Mouse (Mus musculus) embryo, embryonic 11.5 days (tissue): ENCODE data around the gene Sdhaf3.
"Not testable (repeated sequence)": the region's sequence is repeated elsewhere in the genome, so short reads cannot be mapped to it uniquely, and the experiment has no call there.

Source experiments
- DNase-seq: peaks from one replicate; pipeline ENCODE4 v3.0.0-alpha.2; 2012; ENCODE audit warnings: low read depth, low spot score

The Sdhaf3 gene

GRCm38 (mm10) chr6:6955764-6956561, at the start of gene Sdhaf3:
Sdhaf3 (plus strand) TSS chr6:6956004.
- peak; percentile 96 for DNase-seq

GRCm38 (mm10) chr6:6909586-6909985, 46.2 kb upstream of the Sdhaf3 start:
- DNase-seq, result no peak

GRCm38 (mm10) chr6:6914304-6914703, 41.5 kb upstream of the Sdhaf3 start:
- no peak for DNase-seq

DNA sequence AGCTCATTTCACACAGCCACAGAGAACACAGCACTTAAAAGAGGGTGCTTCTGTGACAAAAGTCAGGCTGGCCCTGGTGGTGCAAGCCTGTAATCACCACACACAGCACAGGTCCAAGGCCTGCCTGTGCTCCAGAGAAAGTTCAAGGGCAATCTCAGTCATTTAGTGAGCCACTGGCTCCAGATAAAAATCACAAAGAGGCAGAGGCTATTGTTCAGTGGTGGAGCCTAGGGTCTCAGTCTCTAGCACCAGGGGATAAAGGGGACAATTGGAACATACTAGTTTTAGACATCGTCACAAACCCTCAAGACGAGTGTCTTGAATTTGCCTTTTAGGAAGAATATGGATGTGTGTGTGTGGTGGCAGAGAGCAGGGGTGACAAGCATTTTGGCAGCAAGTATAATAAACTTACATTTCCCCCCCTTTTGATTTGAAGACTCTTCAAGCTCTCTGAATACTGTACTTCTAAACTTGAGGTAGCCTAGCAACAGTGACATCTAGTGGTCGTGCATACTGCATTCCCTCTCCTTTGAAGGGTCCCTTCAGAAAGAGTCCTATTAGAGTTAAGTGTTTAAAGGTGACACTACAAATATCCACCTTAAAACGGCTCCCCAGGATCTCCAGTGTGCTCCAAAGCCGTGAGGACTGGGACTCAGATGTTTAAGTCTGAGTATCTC, 40.8 kb upstream of the Sdhaf3 start:
- peak; percentile 59 for DNase-seq

- no peak for DNase-seq
These were observed 40.3 kb upstream of the Sdhaf3 start for GRCm38 (mm10) chr6:6915526-6915915.

- no peak for DNase-seq
These were observed 38.5 kb upstream of the Sdhaf3 start for GRCm38 (mm10) chr6:6917334-6917733.

DNA sequence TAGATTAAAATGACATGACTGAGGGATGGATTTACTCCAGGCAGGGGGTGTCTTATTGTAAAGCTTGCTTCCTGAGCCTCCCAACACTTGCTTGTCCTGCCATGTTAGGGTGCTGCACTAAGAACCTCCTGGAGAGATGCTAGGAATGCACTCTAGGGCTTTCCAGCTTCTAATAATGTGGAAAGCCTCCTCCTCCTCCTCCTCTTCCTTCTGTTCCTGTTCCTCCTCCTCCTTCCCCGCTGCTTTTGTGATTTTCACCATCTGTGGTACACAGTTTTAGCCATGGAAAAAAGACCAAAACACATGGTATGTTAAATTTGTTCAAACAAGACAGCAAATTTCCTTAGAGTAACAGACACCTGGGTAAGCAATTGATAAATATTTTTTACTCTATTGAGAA, 30.5 kb upstream of the Sdhaf3 start:
- DNase-seq, result no peak

DNA sequence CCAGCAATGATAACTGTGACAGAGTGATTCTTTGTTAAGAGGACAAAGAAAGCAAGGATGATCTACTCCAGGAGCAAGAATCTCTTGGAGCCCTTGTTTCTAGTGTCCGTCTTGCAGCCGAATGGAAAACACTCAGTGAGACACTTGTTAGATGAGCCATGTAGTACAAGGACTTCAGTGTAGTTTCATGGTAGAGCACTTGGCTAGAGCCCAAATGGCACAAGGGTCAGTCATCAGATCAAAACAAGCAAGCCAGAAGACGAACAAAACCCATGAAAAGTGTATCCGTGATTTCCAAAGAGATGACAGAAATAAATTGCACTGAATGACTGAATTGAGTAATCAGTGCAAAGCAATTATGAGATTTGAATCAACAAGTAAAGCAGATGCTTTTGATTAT, 25.0 kb upstream of the Sdhaf3 start:
- no peak for DNase-seq

DNA sequence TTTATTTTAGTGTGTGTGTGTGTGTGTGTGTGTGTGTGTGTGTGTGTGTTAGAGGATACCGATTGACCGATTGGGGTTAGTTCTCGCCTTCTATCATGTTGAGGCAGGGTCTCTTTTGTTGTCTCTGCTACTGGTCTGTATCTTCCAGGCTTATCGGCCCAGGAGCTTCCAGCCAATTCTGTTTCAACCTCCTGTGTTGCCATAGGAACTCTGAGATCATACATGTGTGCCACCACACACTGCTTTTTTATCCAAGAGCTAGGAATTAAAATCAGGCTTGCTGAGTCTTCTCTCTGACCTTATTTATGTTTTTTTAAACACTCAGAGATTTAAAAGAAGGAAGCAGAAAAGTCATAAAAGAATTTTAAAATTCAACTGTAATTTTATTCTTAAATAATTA, 24.3 kb upstream of the Sdhaf3 start:
- no peak for DNase-seq

DNA sequence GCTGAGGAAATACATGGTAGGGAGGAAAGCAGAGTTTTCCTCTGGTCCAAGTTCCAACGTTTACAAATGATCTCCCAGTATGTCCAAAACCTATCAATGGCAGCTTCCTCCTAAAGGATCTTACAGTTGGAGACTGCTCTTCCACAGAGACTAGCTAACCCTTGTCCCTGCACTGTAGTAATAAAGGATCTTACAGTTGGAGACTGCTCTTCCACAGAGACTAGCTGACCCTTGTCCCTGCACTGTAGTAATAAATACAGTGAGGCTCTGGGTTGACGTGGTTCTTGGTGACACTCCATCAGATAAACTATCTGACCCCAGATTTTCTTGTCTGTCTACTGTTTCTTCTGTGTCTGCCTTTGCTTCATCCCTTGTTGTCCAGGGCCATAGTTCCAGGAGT, 15.0 kb upstream of the Sdhaf3 start:
- DNase-seq, result no peak

DNA sequence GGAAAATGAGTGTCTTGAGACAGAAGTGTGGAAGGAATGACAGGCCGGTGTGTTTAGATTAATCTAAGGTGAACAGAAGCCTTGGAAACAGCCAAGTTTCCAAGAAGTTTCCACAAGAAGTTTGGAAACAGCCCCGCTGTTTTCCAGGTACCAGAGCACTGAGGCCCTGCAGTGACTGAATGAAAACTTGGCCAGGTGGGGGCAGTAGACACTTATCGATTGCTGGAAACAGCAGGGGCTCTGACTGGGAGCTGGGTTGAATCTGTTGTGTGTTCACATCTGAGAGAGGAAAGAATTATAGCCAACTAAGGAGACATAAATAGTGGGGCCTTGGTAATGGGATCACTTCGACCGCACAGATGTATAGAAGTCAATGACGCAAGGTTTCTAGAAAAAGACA, 13.0 kb upstream of the Sdhaf3 start:
- peak; percentile 19 for DNase-seq

GRCm38 (mm10) chr6:6947650-6948049, 8.2 kb upstream of the Sdhaf3 start:
- no peak for DNase-seq

DNA sequence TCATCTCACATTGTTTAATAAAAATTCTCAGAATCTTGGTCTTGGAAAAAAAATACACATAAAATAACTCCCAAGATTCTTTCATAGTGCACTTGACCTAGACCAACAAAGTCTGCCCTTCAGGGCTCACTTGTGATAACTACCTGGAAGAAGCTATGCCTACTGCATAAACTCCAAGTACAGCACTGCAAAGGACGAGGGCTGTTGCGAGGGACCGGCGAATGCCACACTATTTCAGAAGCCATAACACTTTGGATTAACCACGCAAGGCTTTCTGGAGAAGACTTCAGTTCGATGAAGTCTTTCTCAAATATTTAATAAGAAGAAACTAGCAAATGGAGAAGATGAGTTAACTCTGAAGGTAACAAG, 425 bp upstream of the Sdhaf3 start:
- no peak for DNase-seq

- not testable (repeated sequence) for DNase-seq
These were observed 3.4 kb downstream of the Sdhaf3 start for GRCm38 (mm10) chr6:6959234-6959633.

DNA sequence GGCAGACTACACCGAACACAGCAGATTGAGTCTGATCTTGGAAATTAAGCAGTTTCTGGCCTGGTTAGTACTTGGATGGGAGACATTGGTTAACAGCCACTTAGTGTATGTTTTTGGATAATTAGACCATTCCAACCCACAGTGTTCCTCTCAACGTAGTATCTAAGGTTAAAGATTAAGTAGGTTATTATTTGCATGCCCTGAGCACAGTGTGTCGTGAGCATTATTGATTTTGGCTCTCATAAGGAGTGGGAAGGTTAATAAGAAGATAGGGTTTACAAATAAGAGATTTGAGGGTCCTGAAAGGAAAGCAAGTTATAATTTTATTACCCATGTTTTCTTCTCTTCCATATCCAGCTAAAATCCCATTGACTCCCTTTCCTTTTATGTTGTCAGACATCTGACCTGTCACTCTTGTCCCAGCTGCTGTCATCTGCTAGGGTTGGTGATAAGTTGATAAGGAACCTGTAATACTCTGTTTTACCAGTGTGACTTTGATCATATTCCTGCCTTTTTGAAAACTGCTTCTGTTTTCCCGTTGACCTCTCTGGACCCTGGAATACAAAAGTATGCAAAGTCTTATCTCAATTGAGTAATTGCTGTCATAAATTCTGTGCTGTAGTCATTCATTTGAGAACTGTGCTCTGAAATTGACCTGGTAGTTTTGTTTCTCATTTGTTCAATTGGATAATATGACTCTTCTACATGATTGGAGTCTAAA, 41.6 kb downstream of the Sdhaf3 start:
- DNase-seq, result no peak

DNA sequence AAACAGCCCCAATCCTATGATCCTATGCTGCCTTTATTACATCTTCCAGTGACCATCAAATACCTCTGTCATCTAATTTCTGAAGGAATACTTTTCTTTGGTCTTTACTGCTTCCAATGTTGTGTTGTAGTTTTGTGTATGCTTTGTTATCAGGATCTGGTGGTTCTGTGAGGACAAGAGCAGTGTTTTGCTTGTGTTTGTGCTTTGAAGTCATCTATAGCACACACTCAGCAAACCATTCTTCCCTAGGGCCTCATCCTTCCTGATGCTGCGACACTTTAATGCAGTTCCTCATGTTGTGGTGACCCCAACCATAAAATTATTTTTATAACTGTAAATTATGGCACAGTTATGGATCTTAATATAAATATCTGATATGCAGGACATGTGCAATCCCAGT, 42.2 kb downstream of the Sdhaf3 start:
- no peak for DNase-seq

- DNase-seq, result no peak
These were observed 43.2 kb downstream of the Sdhaf3 start for GRCm38 (mm10) chr6:6999015-6999414.

GRCm38 (mm10) chr6:7003085-7003484, 47.3 kb downstream of the Sdhaf3 start:
- DNase-seq, result no peak

DNA sequence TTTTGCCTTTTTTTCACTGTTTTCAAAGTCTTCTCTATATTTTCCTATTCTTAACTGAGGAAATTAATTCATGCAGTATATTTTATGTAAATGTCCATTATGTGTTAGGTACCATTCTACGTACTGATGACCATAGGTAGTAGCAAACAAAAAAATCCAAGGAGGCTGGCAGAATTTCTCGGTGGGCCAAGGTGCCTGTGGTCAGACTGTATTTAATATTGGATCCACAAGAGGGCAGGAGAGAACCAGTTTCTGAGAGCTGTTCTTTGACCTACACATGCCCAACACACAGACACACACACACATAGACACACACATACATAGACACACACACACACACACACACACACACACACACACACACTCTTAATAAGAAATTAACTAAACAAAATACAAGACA, 48.2 kb downstream of the Sdhaf3 start:
- DNase-seq, result peak; percentile 9

DNA sequence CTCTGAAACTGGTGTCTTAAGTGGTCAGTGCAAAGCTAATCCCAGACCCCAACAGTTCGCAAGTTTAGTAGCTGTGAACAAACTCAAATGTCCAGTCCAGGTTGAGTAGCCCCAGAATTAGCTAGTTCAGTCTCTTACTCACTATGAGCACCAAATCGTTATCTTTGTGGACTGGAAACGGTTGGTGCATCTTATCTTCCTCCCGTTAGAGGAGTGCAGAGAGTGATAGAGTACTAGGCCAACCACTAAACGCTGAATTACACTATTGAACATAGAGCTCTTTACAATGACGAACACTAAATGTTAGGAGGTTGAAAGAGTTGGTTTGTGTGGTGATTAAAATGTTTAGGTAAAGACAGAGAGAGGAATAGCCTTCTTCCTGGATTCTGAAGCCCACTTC, 82.3 kb downstream of the Sdhaf3 start:
- DNase-seq, result no peak

DNA sequence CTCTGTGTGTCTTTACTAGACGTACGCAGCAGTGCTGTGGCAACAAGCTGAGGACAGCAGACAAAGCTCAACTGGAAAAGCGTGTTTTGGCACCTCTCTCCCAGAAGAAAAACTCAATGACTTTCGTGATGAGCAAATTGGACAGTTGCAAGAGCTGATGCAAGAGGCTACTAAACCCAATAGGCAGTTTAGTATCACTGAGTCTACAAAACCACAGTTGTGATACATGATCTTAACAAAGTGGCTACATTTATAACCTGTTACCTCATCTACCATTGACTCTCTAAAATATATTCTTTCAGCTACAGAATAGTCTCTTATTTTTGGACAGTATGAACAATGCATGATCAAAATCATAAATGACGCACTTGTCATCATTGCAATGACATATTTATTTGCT, 83.0 kb downstream of the Sdhaf3 start:
- DNase-seq, result no peak

GRCm38 (mm10) chr6:7041912-7042311, 86.1 kb downstream of the Sdhaf3 start:
- no peak for DNase-seq

DNA sequence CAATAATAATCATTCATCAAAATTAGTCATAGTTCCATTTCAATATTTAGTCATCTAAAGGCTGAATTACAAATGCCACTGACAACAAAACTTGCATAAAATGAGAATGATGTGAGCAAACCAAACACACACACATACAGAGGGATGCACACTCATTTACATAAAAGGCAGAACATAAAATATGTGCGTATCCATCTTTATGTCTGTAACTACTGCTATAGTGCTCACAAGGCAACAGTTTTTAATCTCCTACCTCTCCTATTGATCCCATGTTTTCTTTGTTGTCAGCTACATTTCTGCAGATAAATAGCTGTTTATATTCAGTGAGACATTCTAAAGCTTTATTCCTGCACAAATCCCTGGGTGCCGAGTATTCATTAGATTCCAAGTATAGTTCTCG, 107.0 kb downstream of the Sdhaf3 start:
- no peak for DNase-seq
